Mouse (Mus musculus) granulocyte monocyte progenitor cell, adult 5-6 weeks (primary cell): ENCODE data around the gene Ankrd2. TPM values are rescaled to one million over a fixed set of nuclear protein-coding genes. Genes with fewer than 3 reads are reported as not detected.
"Not testable (repeated sequence)": the region's sequence is repeated elsewhere in the genome, so short reads cannot be mapped to it uniquely, and the experiment has no call there.

Experiments
- ATAC-seq: replicated peaks from 2 replicates; pipeline ENCODE4 v1.8.0; 2016; ENCODE audit warnings: mild to moderate bottlenecking, moderate TSS enrichment, inconsistent platforms; ENCODE audit not compliant: poor library complexity, severe bottlenecking
- total RNA-seq, 2 experiments: library from RNA; stranded (forward) in 1 of 2; stranded (reverse) in 1 of 2; fragments of 200-712, 200-1000 nt in 1 of 2; fragments of >200 nt in 1 of 2; fragmentation: Nextera tagmentation in 1 of 2; gene quantifications; 2 replicates each; pipeline ENCODE4 v1.2.3; 2014 to 2017

Gene Ankrd2
- total RNA-seq, 2 experiments from 2014 or later: not detected

- no peak for ATAC-seq
Observed at GRCm38 (mm10) chr19:42051351-42051750, 15.6 kb downstream of the Ankrd2 start.

- ATAC-seq: no peak
Observed at GRCm38 (mm10) chr19:42051948-42052347, 16.1 kb downstream of the Ankrd2 start, which contains the start of gene 4933411K16Rik. Gene 4933411K16Rik (plus strand): TSS chr19:42052248.

- ATAC-seq: peak; percentile 58
Observed at GRCm38 (mm10) chr19:42054255-42054654, 18.5 kb downstream of the Ankrd2 start.

GRCm38 (mm10) chr19:42055881-42056280 is 20.1 kb downstream of the Ankrd2 start:
- no peak for ATAC-seq

- no peak for ATAC-seq
Observed at GRCm38 (mm10) chr19:42056719-42057409, 21.1 kb downstream of the Ankrd2 start.

- ATAC-seq: no peak
Observed at GRCm38 (mm10) chr19:42058426-42058825, 22.6 kb downstream of the Ankrd2 start.

- no peak for ATAC-seq
Observed at GRCm38 (mm10) chr19:42061443-42061842, 25.6 kb downstream of the Ankrd2 start.

- no peak for ATAC-seq
Observed at GRCm38 (mm10) chr19:42068441-42069240, 32.8 kb downstream of the Ankrd2 start.

- ATAC-seq: no peak
Observed at GRCm38 (mm10) chr19:42069241-42069525, 33.4 kb downstream of the Ankrd2 start.

GRCm38 (mm10) chr19:42071221-42071620 is 35.4 kb downstream of the Ankrd2 start:
- ATAC-seq: no peak

GRCm38 (mm10) chr19:42071886-42072608 is 36.2 kb downstream of the Ankrd2 start:
- peak; percentile 56 for ATAC-seq

GRCm38 (mm10) chr19:42072802-42073201 is 37.0 kb downstream of the Ankrd2 start:
- ATAC-seq: no peak

- no peak for ATAC-seq
Observed at GRCm38 (mm10) chr19:42075051-42075450, 39.3 kb downstream of the Ankrd2 start.

GRCm38 (mm10) chr19:42075992-42076391 is 40.2 kb downstream of the Ankrd2 start:
- no peak for ATAC-seq

- no peak for ATAC-seq
Observed at GRCm38 (mm10) chr19:42078566-42078965, 42.8 kb downstream of the Ankrd2 start.

GRCm38 (mm10) chr19:42079006-42079405 is 43.2 kb downstream of the Ankrd2 start:
- ATAC-seq: no peak

GRCm38 (mm10) chr19:42079950-42080349 is 44.1 kb downstream of the Ankrd2 start:
- ATAC-seq: no peak

- ATAC-seq: no peak
Observed at GRCm38 (mm10) chr19:42080469-42080868, 44.7 kb downstream of the Ankrd2 start.

GRCm38 (mm10) chr19:42081613-42082012 is 45.8 kb downstream of the Ankrd2 start:
- ATAC-seq: not testable (repeated sequence)

GRCm38 (mm10) chr19:42085690-42086089 is 49.9 kb downstream of the Ankrd2 start:
- no peak for ATAC-seq

GRCm38 (mm10) chr19:42086166-42086565 is 50.4 kb downstream of the Ankrd2 start, which contains the start of gene Morn4:
Gene Morn4 (minus strand): TSS chr19:42086357.
- peak; percentile 24 for ATAC-seq
